Mouse (Mus musculus): ENCODE measurements at regions not wholly inside any gene's neighbourhood (a gene's known extent, or its start where the extent isn't known, plus 50 kb on each side); places are given as distances from the start of the nearest gene placed in this dataset.

DNA sequence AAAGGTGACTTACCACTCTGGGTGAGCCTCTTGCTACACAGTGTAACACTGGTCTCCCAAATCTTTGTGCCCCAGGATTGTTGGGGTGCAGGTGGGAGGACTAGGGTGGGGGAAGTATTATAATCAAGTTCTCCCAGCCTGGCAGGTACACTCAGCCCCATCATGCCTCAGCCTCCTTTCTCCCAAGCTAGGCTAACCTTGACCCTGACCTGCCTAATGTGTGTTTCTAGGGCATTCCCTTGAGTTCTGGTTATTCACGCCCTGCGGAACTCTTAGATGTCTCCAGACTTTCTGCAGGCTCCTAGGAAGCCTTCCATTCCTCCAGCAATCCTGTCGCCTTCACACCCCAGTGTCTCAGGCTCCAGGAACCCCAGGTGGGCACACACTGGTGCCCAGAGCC lies 73.5 kb downstream of the Gadd45g start:
- TF ChIP-seq TAL1 (IDR thresholded peaks at IDR 0.05; ENCODE audit: low read length): no peak
- TF ChIP-seq GATA1 (IDR thresholded peaks at IDR 0.05; ENCODE audit: low read length): no peak

Data from erythroblast, embryonic 14.5 days (primary cell).